Mouse (Mus musculus) spleen, adult 12 weeks (tissue): ENCODE results near the gene Atxn1.

Source experiments
- DNase-seq: peaks from one replicate; pipeline ENCODE4 v3.0.0; 2022; ENCODE audit warnings: low spot score

The Atxn1 gene

DNA sequence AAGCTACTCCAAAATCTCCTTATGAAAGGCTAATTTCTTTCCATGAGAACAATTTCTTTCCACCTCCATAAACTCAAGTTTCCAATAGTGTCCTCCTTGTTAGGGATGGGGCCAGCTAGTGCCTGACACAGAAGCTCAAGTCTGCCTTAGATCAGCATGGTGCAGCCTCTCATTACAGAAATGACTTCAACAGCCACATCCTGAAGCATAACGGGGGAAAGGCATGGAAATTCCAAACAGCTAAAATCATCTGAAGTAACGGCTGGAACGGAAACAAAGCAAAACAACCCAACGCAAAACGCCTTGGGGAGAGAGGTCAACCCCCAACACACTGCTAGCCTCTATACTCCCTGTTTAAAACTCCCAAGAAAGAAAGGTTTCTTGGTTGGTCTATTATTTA, 284.2 kb downstream of the Atxn1 start:
- DNase-seq, result no peak

DNA sequence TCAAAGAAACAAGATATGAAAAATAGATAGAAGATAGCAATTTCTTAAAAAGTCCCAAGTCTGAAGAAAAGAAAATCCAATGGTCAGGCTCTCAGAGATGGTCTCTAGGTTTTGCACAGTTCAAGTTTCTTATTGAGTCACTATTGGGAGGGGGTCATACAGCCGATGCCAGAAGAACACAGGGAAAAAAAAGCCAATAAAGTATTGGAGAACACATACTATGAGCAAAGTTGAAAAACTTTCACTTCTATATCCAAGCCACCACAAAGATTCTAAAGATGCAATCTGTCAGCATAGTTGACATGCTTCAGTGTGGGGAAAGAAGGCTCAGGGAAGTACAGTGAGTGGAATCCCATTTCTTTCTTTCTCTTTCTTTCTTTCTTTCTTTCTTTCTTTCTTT, 285.7 kb downstream of the Atxn1 start:
- DNase-seq, result no peak

DNA sequence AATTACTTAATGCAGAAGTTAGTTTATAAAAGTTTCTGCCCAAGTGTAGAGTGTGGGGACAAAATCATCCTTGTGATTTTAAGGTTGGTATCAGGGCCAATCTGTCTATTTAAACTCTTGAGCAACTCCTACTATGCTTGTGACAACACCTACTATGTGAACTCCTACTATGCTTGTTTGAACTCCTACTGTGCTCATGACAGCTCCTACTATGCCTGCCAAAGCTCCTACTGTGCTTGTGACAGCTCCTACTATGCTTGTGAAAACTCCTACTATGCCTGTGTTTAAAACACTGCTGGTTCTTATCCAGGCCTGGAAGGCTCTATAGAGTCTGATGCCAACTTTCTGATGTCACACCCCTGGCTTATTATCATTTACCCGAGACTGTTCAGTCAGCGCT, 292.2 kb downstream of the Atxn1 start:
- no peak for DNase-seq

DNA sequence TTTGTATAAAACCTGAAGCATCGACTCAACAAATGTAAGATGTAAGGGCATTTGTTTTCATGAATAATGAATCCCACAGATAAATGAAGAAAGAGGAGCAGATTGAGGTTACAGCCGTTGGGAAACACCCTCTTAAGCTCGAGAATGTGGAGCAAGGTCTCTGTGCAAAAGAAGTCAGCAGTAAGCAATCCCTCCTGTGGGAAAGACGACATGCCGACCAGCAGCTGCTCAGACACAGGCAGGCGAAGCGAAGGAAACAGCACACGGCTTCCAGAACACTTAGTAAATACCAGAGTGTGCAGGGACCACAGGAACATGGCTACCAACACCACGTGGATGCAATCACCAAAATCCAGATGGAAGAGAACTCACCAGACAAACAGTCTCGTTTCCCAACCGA, 294.8 kb downstream of the Atxn1 start:
- DNase-seq, result no peak

DNA sequence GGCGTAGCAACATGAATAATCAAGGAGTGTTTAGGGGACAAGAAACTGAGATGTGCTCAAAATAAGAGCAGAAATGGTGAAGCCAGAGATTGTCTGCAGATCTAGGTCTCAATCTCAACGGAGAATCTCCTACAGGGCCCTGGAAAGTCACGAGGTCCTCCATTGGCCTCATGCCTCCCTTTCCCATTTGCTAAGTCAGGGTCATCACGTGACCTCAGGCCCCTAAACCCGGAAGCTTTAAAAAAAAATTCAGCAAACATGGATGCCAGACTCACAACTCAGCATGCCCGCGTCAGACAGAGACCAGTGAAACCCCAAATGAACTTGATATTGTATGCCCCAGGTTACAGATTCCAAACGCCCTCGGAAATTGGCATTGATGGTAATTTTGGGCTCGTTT, 302.0 kb downstream of the Atxn1 start:
- DNase-seq, result no peak

DNA sequence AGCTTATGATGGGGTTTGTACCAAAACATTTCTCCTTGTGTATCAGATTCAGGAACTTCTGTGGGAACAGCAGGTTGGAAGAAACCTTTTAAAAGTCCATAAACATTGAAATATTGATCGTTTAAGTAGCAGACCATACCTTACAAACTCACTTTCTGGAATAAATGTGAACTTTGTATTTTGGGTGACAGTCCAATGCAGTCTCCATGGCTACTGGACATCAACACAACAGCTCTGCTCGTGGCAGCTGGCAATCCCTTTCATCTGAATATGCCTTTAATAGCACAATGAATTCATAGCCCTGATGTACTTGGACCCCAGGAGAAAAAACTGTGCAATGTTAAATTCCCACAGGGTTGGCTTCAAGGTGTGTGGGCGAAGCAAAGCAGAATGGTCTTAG, 302.6 kb downstream of the Atxn1 start:
- DNase-seq, result no peak

DNA sequence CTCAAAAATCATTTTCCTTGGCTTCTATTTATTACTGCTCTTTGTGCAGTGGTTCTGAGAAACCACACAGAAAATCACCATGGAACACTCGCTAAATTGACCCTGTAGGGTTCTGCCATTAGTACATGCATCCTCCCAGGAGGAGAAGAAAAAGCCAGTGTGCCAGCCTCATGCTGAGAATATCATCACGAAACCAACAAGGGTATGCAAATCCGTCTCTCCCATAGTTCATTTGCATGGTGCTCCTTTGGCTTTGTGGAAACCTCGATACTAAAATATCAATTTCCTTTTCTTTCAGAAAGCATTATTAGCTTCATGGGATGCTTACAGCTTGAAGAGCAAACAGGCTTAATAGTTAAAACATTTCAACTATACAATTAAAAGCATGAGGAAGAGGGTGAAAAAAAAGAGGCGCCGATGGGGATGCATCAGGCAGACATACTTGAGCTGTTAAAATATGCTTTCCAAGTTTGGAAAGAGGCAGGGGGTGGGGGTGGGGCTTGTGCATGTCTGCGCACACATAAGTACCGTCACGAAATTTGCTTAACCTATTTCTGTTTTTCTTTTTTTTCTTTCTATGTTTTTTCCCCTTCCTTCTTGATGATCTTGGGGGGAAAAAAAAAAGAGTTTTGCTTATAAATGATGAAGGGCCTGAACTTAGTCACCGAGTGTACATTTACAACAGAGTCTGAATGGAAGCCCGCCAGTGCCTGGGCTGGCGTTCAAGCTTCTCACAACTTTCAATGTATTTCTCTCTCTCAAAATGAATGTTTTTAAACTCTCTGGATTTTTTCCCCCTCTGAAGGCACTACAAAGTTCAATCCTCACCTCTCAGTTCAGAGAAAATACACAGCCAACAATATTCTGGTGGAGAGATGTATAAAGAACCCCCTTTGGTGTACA, 303.3 kb downstream of the Atxn1 start:
- DNase-seq, result no peak

DNA sequence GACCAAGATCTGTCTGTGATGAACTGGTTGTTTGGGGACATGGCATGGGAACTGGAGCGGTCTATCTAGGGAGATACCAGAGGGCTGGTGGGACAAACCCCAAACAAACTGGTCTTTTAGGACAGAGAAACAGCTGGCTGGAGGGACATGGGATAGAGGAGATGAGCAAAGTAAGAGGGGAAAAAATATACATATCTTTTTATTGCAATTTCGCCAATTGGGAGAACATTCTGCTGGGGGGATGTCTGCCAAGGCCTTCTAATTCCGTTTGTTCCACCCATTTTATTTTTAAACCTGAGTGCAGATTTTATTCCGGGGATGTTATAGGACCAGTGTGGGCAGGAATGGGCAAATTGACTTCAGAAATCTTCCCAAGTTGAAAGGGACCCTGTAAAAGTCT, 305.0 kb downstream of the Atxn1 start:
- DNase-seq, result no peak

DNA sequence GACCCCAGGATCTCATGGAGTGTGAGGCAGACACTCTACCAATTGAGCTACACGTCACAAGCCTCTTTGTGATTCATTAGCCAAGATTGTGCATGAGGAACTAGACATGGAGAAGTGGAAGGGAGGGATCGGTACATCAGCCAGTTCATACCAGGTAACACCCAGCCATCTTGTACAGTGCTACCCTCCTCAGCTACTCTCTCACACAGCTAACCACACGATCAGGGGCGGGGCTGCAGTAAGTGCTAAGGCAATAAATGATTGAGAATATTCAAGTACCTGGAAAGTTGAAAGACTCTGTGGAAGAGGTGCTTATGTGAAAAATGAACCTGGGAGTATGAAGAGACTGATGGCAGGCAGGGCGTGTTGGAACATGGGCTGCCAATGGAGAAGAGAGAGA, 306.5 kb downstream of the Atxn1 start:
- no peak for DNase-seq

DNA sequence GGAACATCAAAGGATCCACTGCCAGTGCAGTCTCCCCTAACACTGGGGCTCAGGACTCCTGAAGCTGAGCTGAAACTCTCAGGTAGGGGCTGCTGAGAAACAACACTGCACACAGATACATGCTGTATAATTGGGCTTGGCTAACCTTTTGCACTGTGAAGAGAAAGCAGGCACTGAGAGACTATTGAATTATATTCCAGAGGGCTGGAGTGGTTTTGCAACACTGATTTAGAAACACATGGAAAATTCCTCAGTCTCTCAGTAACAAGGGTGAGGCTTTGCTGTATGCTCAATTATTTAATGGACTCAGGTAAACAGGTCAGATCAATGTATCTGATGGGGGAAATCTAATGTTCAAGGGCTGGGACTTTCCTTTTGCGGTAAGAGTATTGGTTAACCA, 307.6 kb downstream of the Atxn1 start:
- no peak for DNase-seq

DNA sequence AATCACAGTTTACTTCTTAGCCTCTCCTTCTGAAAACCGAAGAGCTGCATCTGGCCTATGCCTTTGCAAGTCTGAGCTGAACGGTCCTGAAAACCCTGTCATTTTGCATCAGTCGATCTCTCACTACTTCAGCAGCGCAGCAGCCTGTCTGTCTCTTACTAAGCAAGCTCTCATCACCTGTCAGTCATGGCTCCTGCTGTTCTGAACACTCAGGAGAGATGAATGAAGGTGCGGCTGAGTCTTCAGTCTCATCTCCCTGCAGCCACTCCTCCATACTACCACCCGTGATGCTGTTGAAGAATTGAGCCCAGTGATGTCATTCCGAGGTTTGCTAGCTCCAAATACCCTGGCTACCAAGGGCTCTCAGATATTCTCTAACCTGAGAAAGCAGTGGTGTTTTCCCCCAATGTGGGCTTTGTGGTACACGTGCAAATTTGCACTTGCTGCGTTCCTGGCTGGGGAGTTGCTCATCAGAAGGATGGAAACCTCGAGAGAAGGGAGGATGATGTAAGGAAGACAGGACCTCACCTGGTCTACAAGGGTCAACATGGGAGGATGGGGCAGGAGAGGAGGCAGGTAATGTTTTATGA, 313.1 kb downstream of the Atxn1 start:
- DNase-seq, result no peak

DNA sequence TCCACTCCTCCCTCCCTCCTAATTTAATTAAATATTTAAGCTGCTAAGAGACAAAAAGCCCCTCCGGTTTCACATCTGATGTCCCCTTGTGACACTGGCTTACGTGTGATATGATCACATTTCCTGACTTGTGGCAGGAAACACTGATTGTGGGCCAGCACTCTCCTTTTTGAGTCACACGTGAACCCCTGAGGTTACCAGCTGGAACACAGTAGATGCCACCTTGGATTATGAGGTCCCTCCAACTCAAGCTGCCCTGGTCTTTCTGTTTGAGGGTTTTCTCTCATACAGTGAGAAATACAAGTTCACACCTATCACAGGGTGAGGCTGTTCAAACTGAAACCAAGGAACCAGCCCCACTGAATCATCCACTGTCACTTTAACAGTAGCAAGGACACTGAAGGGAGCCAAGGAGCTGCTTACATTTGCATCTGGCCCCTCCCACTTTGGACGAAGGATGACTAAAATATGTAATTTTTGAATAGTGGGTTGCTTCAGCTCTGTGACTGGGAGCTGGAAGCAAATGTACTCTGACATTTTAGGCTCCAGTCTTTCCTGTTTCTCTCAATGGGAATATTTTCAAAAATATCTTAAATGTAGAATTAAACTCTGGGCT, 315.5 kb downstream of the Atxn1 start:
- no peak for DNase-seq

DNA sequence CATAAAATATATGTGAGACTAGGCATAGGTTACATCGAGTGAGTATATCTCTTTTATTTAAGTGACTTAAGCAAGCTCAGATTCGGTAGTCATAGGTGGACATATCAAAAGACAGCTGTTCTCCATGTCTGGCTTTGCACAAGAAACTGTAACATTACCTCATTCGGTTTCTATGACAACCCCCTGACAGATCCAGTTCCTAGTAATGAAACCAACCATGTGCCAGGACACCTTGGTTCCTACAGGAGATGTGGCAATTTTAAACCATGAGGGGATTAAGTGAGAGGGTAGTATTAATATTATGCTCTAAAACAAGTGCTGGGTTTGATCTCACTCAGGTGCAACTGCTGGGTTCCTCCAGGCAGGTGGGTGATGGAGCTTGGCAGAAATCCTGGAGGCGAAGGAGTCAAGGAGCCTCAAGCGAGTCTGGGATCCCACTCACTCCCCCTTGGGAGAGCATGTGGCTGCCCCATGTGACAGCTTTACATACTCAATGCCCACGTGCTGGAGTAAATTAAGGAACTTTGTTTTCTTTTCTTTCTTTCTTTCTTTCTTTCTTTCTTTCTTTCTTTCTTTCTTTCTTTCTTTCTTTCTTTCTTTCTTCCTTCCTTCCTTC, 320.9 kb downstream of the Atxn1 start:
- DNase-seq, result no peak

DNA sequence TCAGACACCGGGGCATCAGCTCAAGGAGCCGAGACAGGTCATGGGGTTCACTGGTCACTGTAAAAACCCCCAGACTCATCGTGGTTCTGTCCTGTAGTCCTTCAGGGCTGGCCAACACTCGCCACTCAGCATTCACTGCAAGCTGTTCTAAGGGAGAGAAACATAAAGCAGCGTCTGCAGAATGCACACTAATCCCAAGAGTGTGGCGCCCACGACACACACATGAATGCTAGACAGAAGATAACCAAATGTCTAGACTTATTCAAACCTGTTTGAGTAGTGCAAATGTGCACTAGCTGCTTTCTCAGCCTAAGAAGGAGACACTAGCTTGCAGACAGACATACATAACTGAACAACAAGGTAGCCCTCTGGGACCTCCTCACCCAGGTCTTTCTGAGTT, 321.9 kb downstream of the Atxn1 start:
- no peak for DNase-seq

DNA sequence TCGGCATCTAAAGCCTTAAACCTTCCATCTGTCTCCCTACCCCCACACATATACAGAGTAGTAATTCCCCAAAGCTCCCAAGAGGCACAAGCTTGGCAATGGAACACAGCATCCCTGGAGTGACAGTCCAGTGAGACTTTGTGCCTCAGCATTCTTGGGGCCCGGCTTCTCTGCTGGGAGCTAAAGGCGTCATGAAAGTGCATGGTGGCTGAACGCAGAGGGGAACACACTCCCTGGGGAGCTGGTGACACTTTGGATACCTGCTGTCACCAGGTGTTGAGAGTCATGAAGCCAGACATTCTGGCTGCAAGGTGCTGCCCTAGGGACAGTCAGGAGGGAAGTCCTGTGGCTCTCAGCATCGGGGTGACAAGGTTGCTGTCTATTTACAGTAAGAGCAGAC, 324.4 kb downstream of the Atxn1 start:
- no peak for DNase-seq

DNA sequence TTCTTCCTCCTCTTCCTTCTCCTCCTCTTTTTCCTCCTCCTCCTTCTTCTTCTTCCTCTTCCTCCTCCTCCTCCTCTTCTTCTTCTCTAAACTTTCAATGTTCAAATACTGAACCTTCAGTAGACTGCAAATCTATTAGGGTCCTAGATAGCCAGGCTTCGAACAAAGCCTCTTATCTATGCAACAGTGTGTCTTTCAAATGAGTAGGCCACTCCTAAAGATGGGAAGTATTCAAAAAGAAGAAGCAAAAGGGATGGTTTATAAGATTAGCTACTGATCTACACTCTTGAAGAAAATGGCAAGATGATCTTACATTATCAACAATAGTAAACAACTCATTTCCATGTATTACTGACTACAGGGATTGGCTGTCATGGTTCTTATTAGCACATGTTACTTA, 326.5 kb downstream of the Atxn1 start:
- no peak for DNase-seq

DNA sequence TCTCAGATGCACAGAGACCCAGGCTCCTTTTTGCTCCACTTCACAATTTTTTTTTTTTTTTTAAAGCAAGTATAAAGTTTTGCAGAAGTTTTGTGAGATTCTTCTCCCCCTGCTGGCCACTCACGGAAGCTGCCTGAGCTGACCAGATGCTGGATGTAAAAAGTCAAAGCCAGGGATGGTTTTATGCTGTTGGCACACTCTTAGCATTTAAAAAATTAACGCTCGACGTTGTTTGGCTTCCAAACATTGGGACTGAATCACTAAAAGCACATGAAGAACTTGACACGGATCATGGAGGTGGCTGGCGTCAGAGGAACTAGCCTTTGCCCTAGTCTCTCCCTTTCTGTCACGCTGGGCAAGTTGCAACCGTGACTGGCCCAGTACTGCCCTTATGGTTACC, 327.5 kb downstream of the Atxn1 start:
- no peak for DNase-seq

DNA sequence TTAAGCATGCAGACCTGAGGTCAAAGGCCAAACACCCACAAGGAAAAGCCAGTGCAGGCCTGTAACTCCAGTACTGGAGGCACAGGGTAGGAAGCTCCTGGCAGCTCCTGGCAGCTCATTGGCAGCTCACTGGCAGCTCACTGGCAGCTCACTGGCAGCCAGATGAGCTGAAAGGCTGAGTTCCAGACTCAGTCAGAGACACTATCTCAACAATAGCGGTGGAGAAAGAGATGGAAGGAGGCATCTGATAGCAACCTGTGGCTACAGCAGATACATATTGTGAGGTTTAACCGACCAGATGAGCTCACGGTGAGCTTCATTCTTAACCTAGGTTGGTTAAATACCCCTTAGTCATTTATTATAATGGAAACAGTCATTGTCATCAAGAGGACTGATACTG, 328.4 kb downstream of the Atxn1 start:
- no peak for DNase-seq

DNA sequence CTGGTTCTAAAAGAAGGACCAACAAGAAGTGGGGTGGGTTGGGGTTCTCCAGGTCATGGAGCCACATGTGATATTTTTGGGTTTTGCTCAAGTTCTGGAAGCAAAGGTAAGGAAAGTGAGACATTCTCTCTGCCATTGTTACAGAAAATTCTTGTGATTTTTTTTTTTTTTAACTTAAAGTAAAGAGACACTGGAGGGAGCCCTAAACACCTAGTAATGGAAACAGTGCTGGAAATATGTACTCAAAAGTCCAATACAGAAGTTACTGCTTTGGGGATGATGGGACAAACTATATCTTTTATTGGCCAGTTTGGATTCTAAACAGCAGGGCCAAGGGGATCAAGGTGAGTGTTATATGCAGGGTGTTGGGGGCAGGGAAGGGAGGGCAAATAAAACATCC, 330.9 kb downstream of the Atxn1 start:
- no peak for DNase-seq

DNA sequence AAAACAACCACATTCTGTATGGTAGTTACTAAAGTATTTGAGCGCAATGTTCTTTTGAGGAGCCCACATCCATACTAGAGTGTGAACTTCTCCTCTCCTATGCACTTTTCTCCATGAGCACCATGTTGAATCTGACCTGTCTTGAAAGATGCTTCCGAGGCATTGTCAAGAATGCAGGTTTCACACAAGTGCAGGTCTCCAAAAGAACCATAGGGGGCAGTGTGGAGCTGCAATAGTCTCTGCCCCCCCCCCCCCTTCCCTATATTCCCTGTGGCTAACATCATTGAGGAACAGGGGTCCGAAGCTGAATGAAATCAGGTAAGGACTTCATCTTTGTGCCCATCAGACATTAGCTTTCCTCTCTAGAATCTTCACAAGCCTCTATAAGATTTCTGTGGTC, 332.7 kb downstream of the Atxn1 start:
- no peak for DNase-seq

DNA sequence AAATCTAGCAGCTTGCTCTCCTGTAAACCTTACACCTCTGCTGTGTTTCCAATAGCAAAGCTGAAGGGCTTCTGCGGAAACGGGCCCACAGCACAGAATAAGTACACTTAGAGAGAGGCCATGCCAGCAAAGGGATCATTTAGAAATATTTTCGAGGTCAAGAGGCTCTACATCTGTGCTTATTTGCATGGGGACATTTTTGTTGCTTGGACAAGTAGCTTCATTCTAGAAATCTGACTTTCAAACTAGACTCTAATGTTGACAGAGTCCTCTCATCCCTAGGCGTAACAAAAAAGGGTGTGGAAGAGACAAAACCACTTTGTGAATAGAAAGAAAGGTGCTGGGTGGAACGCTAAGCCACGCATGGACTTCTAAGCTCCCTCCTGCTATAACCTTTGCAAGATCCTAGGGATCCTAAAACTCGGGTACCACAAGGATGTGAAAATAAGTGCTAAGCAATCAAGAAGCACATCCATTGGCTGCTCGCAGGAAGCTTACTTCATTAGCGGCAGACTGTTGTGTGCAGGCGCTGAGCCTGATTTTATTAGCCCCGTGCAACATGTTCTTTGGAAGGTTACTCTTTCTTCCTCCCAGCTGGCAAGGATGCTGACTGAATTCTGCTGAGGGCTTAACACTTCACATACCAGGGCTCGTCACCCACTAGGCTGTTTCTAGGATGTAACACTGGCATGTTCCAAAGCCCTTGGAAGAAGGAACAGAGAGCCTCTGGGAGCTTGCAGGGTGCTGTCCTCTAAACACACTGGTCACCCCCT, 334.1 kb downstream of the Atxn1 start:
- DNase-seq, result no peak

DNA sequence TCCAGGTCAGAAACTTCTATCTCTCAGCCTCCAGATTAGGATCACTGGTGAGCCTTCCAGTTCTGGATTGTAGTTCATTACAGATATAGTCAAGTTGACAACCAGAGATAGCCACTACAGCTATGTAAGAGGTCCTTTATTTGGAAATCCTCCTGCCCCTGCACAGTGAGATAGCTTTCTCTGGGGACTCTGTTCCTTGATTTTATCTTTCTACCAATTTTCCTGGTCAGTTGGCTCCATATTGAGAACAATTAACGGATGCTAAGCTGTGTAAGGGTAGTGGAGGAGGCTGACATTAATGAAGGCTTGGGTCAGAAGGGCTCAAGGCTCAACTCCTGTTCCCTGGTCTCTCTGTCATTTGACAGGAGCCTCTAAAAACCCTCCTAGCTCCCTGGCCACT, 335.1 kb downstream of the Atxn1 start:
- DNase-seq, result no peak
